Mouse (Mus musculus): ENCODE measurements around the gene Lrrc56. TPM values are rescaled to one million over a fixed set of nuclear protein-coding genes. Genes with fewer than 3 reads are reported as not detected.

Gene Lrrc56
- polyA plus RNA-seq, 1 experiment from 2014 or later: 2.0 TPM

DNA sequence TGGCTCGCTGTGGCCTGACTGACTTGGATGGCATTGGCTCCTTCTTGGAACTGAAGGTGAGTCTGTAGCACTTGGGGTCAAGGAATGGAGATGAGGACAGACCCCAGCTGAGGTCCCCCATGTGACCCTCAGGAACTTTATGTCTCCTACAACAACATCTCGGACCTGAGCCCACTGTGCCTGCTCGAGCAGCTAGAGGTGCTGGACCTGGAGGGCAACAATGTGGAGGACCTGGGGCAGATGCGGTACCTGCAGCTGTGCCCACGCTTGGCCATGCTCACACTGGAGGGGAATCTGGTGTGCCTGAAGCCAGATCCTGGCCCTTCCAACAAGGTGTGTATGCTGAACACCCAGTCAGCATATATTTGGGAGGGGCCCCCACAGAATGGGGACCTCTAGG is 11.5 kb downstream of the Lrrc56 start:
- Histone ChIP-seq H3K36me3 (replicated peaks; ENCODE audit: insufficient read depth, low read length) (no peaks in the 10 kb centered on the region), H3K4me1 (ENCODE audit: insufficient read depth) (peaks cover 23% of the 10 kb centered on the region), H3K27ac (ENCODE audit: low read depth) (no peak overlapping the region), H3K27me3 (ENCODE audit: insufficient read depth, low read length) (no peaks in the 10 kb centered on the region), H3K9ac (replicated peaks) (no peak overlapping the region), H3K4me2 (ENCODE audit: low read depth, low read length) (no peak overlapping the region), H3K9me3 (ENCODE audit: low read length) (no peaks in the 10 kb centered on the region), H3K4me3 (ENCODE audit: low read depth, low read length) (no peak overlapping the region)
- no peak for ATAC-seq
- no peak for DNase-seq
- WGBS (ENCODE audit: insufficient replicate concordance): 91% methylated on average over 5 of the region's 5 CpGs
- TF ChIP-seq CTCF (IDR thresholded peaks at IDR 0.05; ENCODE audit: low read depth) (no peak), EP300 (IDR thresholded peaks at IDR 0.05; ENCODE audit: low read depth) (no peak)

DNA sequence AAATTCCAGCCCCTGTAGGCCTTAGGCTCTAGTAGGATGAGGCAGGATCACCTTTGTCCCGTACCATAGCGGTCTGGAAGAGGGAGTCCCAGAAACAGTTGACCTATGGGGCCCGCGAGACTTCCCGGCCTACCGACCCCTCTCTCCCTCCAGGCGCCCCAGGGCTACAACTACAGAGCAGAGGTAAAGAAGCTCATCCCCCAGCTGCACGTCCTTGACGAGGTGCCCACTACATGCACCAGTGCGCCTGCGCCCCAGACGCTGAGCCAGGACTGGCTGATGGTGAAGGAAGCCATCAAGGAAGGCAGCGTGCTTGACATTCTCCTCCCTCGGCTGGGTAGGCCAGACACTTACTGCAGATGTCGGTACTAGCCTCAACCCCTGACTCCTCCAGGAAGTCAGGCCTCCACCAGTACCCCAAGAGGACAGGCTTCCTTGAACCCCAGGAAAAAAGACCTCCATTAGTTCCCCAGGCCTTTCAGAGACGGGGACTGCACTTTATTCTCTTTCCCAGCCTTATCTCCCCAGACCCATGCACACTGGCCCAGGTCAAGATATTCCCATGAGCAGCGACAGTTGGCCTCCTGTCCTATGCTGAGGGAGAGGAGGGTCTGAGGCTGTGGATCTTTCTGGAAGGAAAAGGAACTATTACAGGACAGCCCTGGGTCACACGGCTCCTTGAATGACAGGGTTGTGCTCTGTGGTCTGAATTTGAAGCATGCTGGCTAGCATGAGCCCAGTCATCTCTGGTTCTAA is 12.4 kb downstream of the Lrrc56 start:
- H3K4me1 ChIP-seq (ENCODE audit: insufficient read depth): peaks cover 24% of the 10 kb centered on the region
- no peaks in the 10 kb centered on the region for H3K36me3 ChIP-seq (replicated peaks; ENCODE audit: insufficient read depth, low read length)
- DNase-seq (no peak), ATAC-seq (no peak)
- H3K9me3 ChIP-seq (ENCODE audit: low read length): no peaks in the 10 kb centered on the region
- H3K4me2 ChIP-seq (ENCODE audit: low read depth, low read length): no peak overlapping the region
- H3K4me3 ChIP-seq (ENCODE audit: low read depth, low read length): no peak overlapping the region
- 86% methylated on average over 18 of the region's 18 CpGs for WGBS (ENCODE audit: insufficient replicate concordance)
- H3K27me3 ChIP-seq (ENCODE audit: insufficient read depth, low read length): no peaks in the 10 kb centered on the region
- no peak overlapping the region for H3K27ac ChIP-seq (ENCODE audit: low read depth)
- no peak for TF ChIP-seq CTCF (IDR thresholded peaks at IDR 0.05; ENCODE audit: low read depth)
- no peak for TF ChIP-seq EP300 (IDR thresholded peaks at IDR 0.05; ENCODE audit: low read depth)
- no peak overlapping the region; the same call in 1 of the 2 replicates for H3K9ac ChIP-seq (replicated peaks)

DNA sequence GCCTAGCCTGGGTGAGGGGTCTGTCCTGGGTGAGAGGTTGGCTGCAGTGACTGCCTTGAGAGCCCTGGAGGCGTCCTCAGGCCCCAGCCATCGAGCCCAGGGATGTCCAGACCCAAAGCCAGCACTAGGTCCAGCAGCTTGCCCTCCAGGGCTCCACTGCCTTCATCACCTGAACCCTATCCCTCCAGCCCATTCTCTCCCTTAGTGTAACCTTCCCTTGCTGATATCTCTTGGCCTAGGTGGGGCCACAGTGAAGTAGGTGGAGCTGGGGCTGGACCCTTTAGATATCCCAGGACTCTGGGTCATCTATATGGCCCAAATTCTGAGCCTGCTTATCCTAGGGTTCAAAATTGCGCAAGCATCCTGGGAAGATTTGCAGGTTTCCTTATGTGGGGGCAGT is 15.6 kb downstream of the Lrrc56 start:
- Histone ChIP-seq H3K36me3 (replicated peaks; ENCODE audit: insufficient read depth, low read length) (no peaks in the 10 kb centered on the region), H3K4me2 (ENCODE audit: low read depth, low read length) (peak overlapping the region; percentile 51), H3K27me3 (ENCODE audit: insufficient read depth, low read length) (no peaks in the 10 kb centered on the region), H3K9ac (replicated peaks) (peak overlapping the region; percentile 28; the same call in 1 of the 2 replicates), H3K27ac (ENCODE audit: low read depth) (0 out of 2 replicates have a peak overlapping the region, but pooled peaks have one; percentile 2), H3K4me3 (ENCODE audit: low read depth, low read length) (no peak overlapping the region), H3K4me1 (ENCODE audit: insufficient read depth) (peaks cover 24% of the 10 kb centered on the region), H3K9me3 (ENCODE audit: low read length) (no peaks in the 10 kb centered on the region)
- no peak for DNase-seq
- ATAC-seq: peak; percentile 57
- WGBS (ENCODE audit: insufficient replicate concordance): 70% methylated on average over 3 of the region's 3 CpGs
- TF ChIP-seq CTCF (IDR thresholded peaks at IDR 0.05; ENCODE audit: low read depth) (no peak), EP300 (IDR thresholded peaks at IDR 0.05; ENCODE audit: low read depth) (peak; percentile 52)

DNA sequence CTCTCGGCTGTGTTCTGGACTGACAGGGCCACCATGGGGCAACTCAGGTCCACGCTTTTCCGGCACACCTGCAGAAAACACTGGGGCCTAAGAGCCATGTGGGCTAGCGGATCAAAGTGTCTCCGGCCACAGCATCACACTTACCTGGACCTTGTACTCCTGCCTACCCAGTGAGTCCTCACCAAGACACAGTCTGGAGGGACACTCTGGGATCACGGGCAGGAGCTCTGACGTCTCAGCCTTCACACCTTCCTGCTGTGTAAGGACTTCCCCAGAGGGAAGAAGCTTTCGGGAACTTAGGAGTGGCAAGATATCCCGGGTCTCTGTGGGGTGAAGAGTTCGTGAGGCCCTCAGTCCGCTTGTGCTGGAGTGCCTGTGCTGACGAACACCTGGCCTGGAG is 16.2 kb downstream of the Lrrc56 start:
- Histone ChIP-seq H3K4me2 (ENCODE audit: low read depth, low read length) (peak overlapping the region; percentile 51; the same call in 1 of the 2 replicates), H3K9me3 (ENCODE audit: low read length) (no peaks in the 10 kb centered on the region), H3K27ac (ENCODE audit: low read depth) (no peak overlapping the region), H3K4me3 (ENCODE audit: low read depth, low read length) (no peak overlapping the region), H3K9ac (replicated peaks) (no peak overlapping the region), H3K36me3 (replicated peaks; ENCODE audit: insufficient read depth, low read length) (no peaks in the 10 kb centered on the region), H3K4me1 (ENCODE audit: insufficient read depth) (peaks cover 30% of the 10 kb centered on the region), H3K27me3 (ENCODE audit: insufficient read depth, low read length) (no peaks in the 10 kb centered on the region)
- ATAC-seq (no peak), DNase-seq (no peak)
- no peak for TF ChIP-seq CTCF (IDR thresholded peaks at IDR 0.05; ENCODE audit: low read depth)
- TF ChIP-seq EP300 (IDR thresholded peaks at IDR 0.05; ENCODE audit: low read depth): no peak
- WGBS (ENCODE audit: insufficient replicate concordance): 77% methylated on average over 12 of the region's 12 CpGs

DNA sequence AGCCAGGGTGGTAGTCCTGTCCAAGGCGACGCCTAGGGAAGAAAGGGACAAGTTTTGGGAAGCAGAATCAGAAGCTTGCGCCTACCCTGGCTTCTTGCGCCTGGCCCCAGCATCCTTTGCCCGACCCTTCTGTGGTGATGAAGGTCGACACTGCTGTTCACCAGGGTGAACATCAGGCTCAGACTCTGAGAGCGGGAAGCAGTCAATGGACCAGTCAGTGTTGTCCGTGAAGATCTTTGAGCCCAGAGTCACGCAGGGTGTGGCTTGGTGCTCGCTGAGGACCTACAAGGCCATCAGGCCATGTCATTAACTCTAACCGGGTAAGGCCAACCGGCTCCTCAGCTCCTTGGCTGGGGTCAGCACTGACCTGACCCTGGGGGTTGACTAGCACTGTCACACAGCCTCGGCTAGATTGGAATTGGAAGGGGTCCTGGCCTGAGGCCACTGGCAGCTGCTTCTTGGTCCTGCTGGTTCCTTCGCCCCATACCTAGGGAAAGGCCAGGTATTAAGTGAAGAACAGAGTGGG is 16.7 kb downstream of the Lrrc56 start:
- Histone ChIP-seq H3K4me2 (ENCODE audit: low read depth, low read length) (no peak overlapping the region), H3K27ac (ENCODE audit: low read depth) (no peak overlapping the region), H3K36me3 (replicated peaks; ENCODE audit: insufficient read depth, low read length) (no peaks in the 10 kb centered on the region), H3K4me3 (ENCODE audit: low read depth, low read length) (no peak overlapping the region), H3K27me3 (ENCODE audit: insufficient read depth, low read length) (no peaks in the 10 kb centered on the region), H3K9me3 (ENCODE audit: low read length) (no peaks in the 10 kb centered on the region), H3K9ac (replicated peaks) (no peak overlapping the region), H3K4me1 (ENCODE audit: insufficient read depth) (peaks cover 32% of the 10 kb centered on the region)
- WGBS (ENCODE audit: insufficient replicate concordance): 86% methylated on average over 14 of the region's 14 CpGs
- ATAC-seq (no peak), DNase-seq (no peak)
- TF ChIP-seq CTCF (IDR thresholded peaks at IDR 0.05; ENCODE audit: low read depth) (no peak), EP300 (IDR thresholded peaks at IDR 0.05; ENCODE audit: low read depth) (no peak)

DNA sequence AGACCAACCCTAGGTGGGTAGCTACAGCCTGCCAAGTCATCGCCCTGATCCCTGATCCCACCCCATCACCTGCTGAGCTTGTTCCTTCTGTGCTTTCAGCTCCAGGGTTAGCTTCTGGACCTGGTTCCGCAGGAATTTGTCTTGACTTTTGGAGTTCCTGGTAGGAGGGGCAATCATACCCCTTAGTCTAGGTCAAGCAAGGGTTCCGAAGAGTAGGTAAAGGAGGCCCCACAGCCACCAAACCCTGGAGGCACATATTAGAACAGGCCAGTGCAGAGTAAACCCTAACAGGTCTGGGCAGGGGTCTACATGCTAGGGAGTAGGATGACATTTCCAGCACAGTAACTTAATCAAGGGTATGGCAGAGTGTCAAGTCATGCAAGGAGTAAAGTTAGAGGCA is 19.2 kb downstream of the Lrrc56 start:
- no peaks in the 10 kb centered on the region for H3K9me3 ChIP-seq (ENCODE audit: low read length)
- WGBS (ENCODE audit: insufficient replicate concordance): 85% methylated on average over 3 of the region's 3 CpGs
- no peaks in the 10 kb centered on the region for H3K27me3 ChIP-seq (ENCODE audit: insufficient read depth, low read length)
- DNase-seq: no peak
- no peak for TF ChIP-seq EP300 (IDR thresholded peaks at IDR 0.05; ENCODE audit: low read depth)
- TF ChIP-seq CTCF (IDR thresholded peaks at IDR 0.05; ENCODE audit: low read depth): no peak
- H3K4me1 ChIP-seq (ENCODE audit: insufficient read depth): peaks cover 47% of the 10 kb centered on the region
- ATAC-seq: no peak
- no peak overlapping the region for H3K4me2 ChIP-seq (ENCODE audit: low read depth, low read length)
- peaks cover 2% of the 10 kb centered on the region; the same call in 1 of the 2 replicates for H3K36me3 ChIP-seq (replicated peaks; ENCODE audit: insufficient read depth, low read length)
- no peak overlapping the region for H3K4me3 ChIP-seq (ENCODE audit: low read depth, low read length)
- H3K27ac ChIP-seq (ENCODE audit: low read depth): no peak overlapping the region
- H3K9ac ChIP-seq (replicated peaks): no peak overlapping the region
